Mouse (Mus musculus) forebrain, embryonic 15.5 days (tissue): ENCODE results near the gene Tfe3. TPM values are rescaled to one million over a fixed set of nuclear protein-coding genes. Genes with fewer than 3 reads are reported as not detected.
"Not testable (repeated sequence)": the region's sequence is repeated elsewhere in the genome, so short reads cannot be mapped to it uniquely, and the experiment has no call there.

Experiments used
- ATAC-seq: fragments of 200-750 bp; cut with Nextera tagmentation; replicated peaks from 2 replicates; pipeline ENCODE4 v1.8.0; 2017; ENCODE audit warnings: mild to moderate bottlenecking, moderate TSS enrichment, moderate library complexity
- H3K27ac ChIP-seq: fragments of 300-500 bp; sonication (generic); replicated peaks from 2 replicates; pipeline ENCODE4 v1.5.1; 2015; ENCODE audit warnings: mild to moderate bottlenecking, inconsistent platforms
- H3K27me3 ChIP-seq: fragments of 300-500 bp; sonication (generic); 2 replicates; pipeline ENCODE4 v1.6.1; 2015; ENCODE audit warnings: inconsistent platforms
- H3K36me3 ChIP-seq: fragments of 300-500 bp; sonication (generic); 2 replicates; pipeline ENCODE4 v1.6.1; 2015; ENCODE audit warnings: mild to moderate bottlenecking, inconsistent platforms
- H3K4me1 ChIP-seq: fragments of 300-500 bp; sonication (generic); 2 replicates; pipeline ENCODE4 v1.6.1; 2015; ENCODE audit warnings: inconsistent platforms
- H3K4me2 ChIP-seq: fragments of 300-500 bp; sonication (generic); replicated peaks from 2 replicates; pipeline ENCODE4 v1.6.1; 2015; ENCODE audit warnings: mild to moderate bottlenecking, inconsistent platforms
- H3K4me3 ChIP-seq: fragments of 300-500 bp; sonication (generic); 2 replicates; pipeline ENCODE4 v1.5.1; 2015; ENCODE audit warnings: mild to moderate bottlenecking, inconsistent platforms
- H3K9ac ChIP-seq: fragments of 300-500 bp; sonication (generic); replicated peaks from 2 replicates; pipeline ENCODE4 v1.6.1; 2015; ENCODE audit warnings: mild to moderate bottlenecking, inconsistent platforms
- H3K9me3 ChIP-seq: fragments of 300-500 bp; sonication (generic); 2 replicates; pipeline ENCODE4 v1.6.1; 2016; ENCODE audit warnings: inconsistent platforms
- WGBS: fragments of 180-500 bp; shearing (Covaris S2); methylation state at CpG from one replicate; pipeline ENCODE4 v1.1.7; 2015; ENCODE audit warnings: mixed read lengths; 5-methylcytosine and 5-hydroxymethylcytosine counted together
- polyA plus RNA-seq: library from polyadenylated mRNA; unstranded; fragments of >200 nt; fragmentation: Nextera tagmentation; extraction: Ambion mirVana; gene quantifications from 2 replicates; pipeline ENCODE4 v1.2.1, GENCODE M21; 2015

Tfe3 gene
- 21.8 and 23.4 TPM in 2 replicates for polyA plus RNA-seq

GRCm38 (mm10) chrX:7762137-7762920, at the start of gene Tfe3:
Gene Tfe3 (plus strand): TSS chrX:7762560.
- peak within 1 kb of the TSS; percentile 59 for H3K4me3 ChIP-seq
- peak; percentile 96 for ATAC-seq
- no peaks in the 10 kb centered on the region for H3K36me3 ChIP-seq
- H3K27ac ChIP-seq: no peak within 1 kb of the TSS; the same call in 1 of the 2 replicates
- peaks cover 27% of the 10 kb centered on the region for H3K4me1 ChIP-seq
- 31% methylated on average over 34 of the region's 38 CpGs for WGBS
- no peaks in the 10 kb centered on the region for H3K27me3 ChIP-seq
- peak within 1 kb of the TSS; percentile 56 for H3K9ac ChIP-seq
- H3K4me2 ChIP-seq: peak within 1 kb of the TSS; percentile 69
- H3K9me3 ChIP-seq: no peaks in the 10 kb centered on the region

GRCm38 (mm10) chrX:7713764-7714134, 48.6 kb upstream of the Tfe3 start:
- not testable (repeated sequence) for H3K27me3 ChIP-seq, H3K27ac ChIP-seq, H3K4me1 ChIP-seq, H3K9me3 ChIP-seq, H3K36me3 ChIP-seq, ATAC-seq
- 27% methylated on average over 6 of the region's 12 CpGs for WGBS
- Histone ChIP-seq H3K4me3 (peak overlapping the region; percentile 35), H3K4me2 (peak overlapping the region; percentile 45), H3K9ac (peak overlapping the region; percentile 41; the same call in 1 of the 2 replicates)

- not testable (repeated sequence) for H3K27me3 ChIP-seq, H3K4me1 ChIP-seq, H3K36me3 ChIP-seq, H3K9me3 ChIP-seq
- peak within 1 kb of the TSS; percentile 35 for H3K4me3 ChIP-seq
- H3K9ac ChIP-seq: peak within 1 kb of the TSS; percentile 41; the same call in 1 of the 2 replicates
- WGBS: 21% methylated on average over 39 of the region's 60 CpGs
- peak within 1 kb of the TSS; percentile 64; the same call in 1 of the 2 replicates for H3K27ac ChIP-seq
- peak within 1 kb of the TSS; percentile 45 for H3K4me2 ChIP-seq
- peak; percentile 98 for ATAC-seq
Measured at GRCm38 (mm10) chrX:7714135-7714899, 48.0 kb upstream of the Tfe3 start, which contains the start of gene Wdr45. Gene Wdr45 (plus strand): TSS chrX:7714333.

- not testable (repeated sequence) for H3K4me1 ChIP-seq, H3K27me3 ChIP-seq, H3K4me3 ChIP-seq, H3K36me3 ChIP-seq, ATAC-seq, H3K4me2 ChIP-seq, H3K9me3 ChIP-seq, H3K27ac ChIP-seq, H3K9ac ChIP-seq
- 35% methylated on average over 1 of the region's 1 CpGs for WGBS
Measured at GRCm38 (mm10) chrX:7716058-7716457, 46.3 kb upstream of the Tfe3 start.

- peak within 1 kb of the TSS; percentile 57 for H3K4me3 ChIP-seq
- H3K9ac ChIP-seq: peak within 1 kb of the TSS; percentile 61
- ATAC-seq: peak; percentile 94
- H3K9me3 ChIP-seq: no peaks in the 10 kb centered on the region
- H3K27ac ChIP-seq: peak within 1 kb of the TSS; percentile 93
- peaks cover 7% of the 10 kb centered on the region for H3K4me1 ChIP-seq
- no peaks in the 10 kb centered on the region; the same call in 1 of the 2 replicates for H3K36me3 ChIP-seq
- H3K4me2 ChIP-seq: peak within 1 kb of the TSS; percentile 59
- H3K27me3 ChIP-seq: no peaks in the 10 kb centered on the region
- 29% methylated on average over 22 of the region's 22 CpGs for WGBS
Measured at GRCm38 (mm10) chrX:7721514-7722281, 40.7 kb upstream of the Tfe3 start, which contains the start of gene Gm45208. Gene Gm45208 (plus strand): TSS chrX:7722245.

- H3K27ac ChIP-seq: peak overlapping the region; percentile 93
- H3K9me3 ChIP-seq: no peaks in the 10 kb centered on the region
- peak overlapping the region; percentile 61 for H3K9ac ChIP-seq
- WGBS: 33% methylated on average over 11 of the region's 11 CpGs
- H3K27me3 ChIP-seq: no peaks in the 10 kb centered on the region
- H3K4me1 ChIP-seq: peaks cover 7% of the 10 kb centered on the region
- H3K4me3 ChIP-seq: peak overlapping the region; percentile 57
- ATAC-seq: peak; percentile 54; the same call in 1 of the 2 replicates
- H3K4me2 ChIP-seq: peak overlapping the region; percentile 59
- H3K36me3 ChIP-seq: no peaks in the 10 kb centered on the region; the same call in 1 of the 2 replicates
Measured at GRCm38 (mm10) chrX:7722282-7722611, 40.1 kb upstream of the Tfe3 start.

GRCm38 (mm10) chrX:7722691-7723090, 39.7 kb upstream of the Tfe3 start:
- no peak for ATAC-seq
- Histone ChIP-seq H3K4me1 (peaks cover 9% of the 10 kb centered on the region), H3K9ac (peak overlapping the region; percentile 61), H3K4me3 (peak overlapping the region; percentile 57), H3K27ac (no peak overlapping the region), H3K27me3 (no peaks in the 10 kb centered on the region), H3K36me3 (no peaks in the 10 kb centered on the region; the same call in 1 of the 2 replicates), H3K4me2 (peak overlapping the region; percentile 59), H3K9me3 (no peaks in the 10 kb centered on the region)
- WGBS: 25% methylated on average over 4 of the region's 4 CpGs

- H3K27me3 ChIP-seq: no peaks in the 10 kb centered on the region
- H3K36me3 ChIP-seq: no peaks in the 10 kb centered on the region; the same call in 1 of the 2 replicates
- H3K9ac ChIP-seq: no peak overlapping the region
- ATAC-seq: no peak
- no peaks in the 10 kb centered on the region for H3K9me3 ChIP-seq
- H3K4me3 ChIP-seq: no peak overlapping the region
- peaks cover 15% of the 10 kb centered on the region for H3K4me1 ChIP-seq
- WGBS: 81% methylated on average over 7 of the region's 7 CpGs
- H3K4me2 ChIP-seq: no peak overlapping the region
- H3K27ac ChIP-seq: no peak overlapping the region
Measured at GRCm38 (mm10) chrX:7724135-7724534, 38.2 kb upstream of the Tfe3 start.

GRCm38 (mm10) chrX:7725841-7726240, 36.5 kb upstream of the Tfe3 start:
- WGBS: 87% methylated on average over 12 of the region's 12 CpGs

GRCm38 (mm10) chrX:7727176-7727575, 35.2 kb upstream of the Tfe3 start:
- Histone ChIP-seq H3K9ac (no peak overlapping the region), H3K27ac (no peak overlapping the region), H3K4me1 (peaks cover 22% of the 10 kb centered on the region), H3K4me3 (no peak overlapping the region), H3K4me2 (no peak overlapping the region), H3K27me3 (no peaks in the 10 kb centered on the region), H3K36me3 (no peaks in the 10 kb centered on the region; the same call in 1 of the 2 replicates), H3K9me3 (no peaks in the 10 kb centered on the region)
- WGBS: 90% methylated on average over 13 of the region's 13 CpGs
- ATAC-seq: no peak

More at GRCm38 (mm10) chrX:7725841-7726240, 36.5 kb upstream of the Tfe3 start:
- H3K36me3 ChIP-seq: no peaks in the 10 kb centered on the region; the same call in 1 of the 2 replicates
- no peak overlapping the region for H3K9ac ChIP-seq
- H3K4me2 ChIP-seq: no peak overlapping the region
- H3K9me3 ChIP-seq: no peaks in the 10 kb centered on the region
- H3K4me1 ChIP-seq: peaks cover 22% of the 10 kb centered on the region
- no peak overlapping the region for H3K4me3 ChIP-seq
- no peaks in the 10 kb centered on the region for H3K27me3 ChIP-seq
- ATAC-seq: no peak
- H3K27ac ChIP-seq: no peak overlapping the region

- peak within 1 kb of the TSS; percentile 64 for H3K27ac ChIP-seq
- H3K4me2 ChIP-seq: peak within 1 kb of the TSS; percentile 53
- H3K36me3 ChIP-seq: no peaks in the 10 kb centered on the region; the same call in 1 of the 2 replicates
- H3K4me1 ChIP-seq: peaks cover 15% of the 10 kb centered on the region
- peak; percentile 95 for ATAC-seq
- WGBS: 27% methylated on average over 42 of the region's 42 CpGs
- H3K9ac ChIP-seq: peak within 1 kb of the TSS; percentile 57
- peak within 1 kb of the TSS; percentile 55 for H3K4me3 ChIP-seq
- H3K9me3 ChIP-seq: no peaks in the 10 kb centered on the region
- no peaks in the 10 kb centered on the region for H3K27me3 ChIP-seq
Measured at GRCm38 (mm10) chrX:7728215-7728921, 34.0 kb upstream of the Tfe3 start, which contains the start of gene Praf2. Gene Praf2 (plus strand): TSS chrX:7728439.
